Mouse (Mus musculus): ENCODE data around the gene Fut1.

- no peak for TF ChIP-seq CTCF (IDR thresholded peaks at IDR 0.05; ENCODE audit: borderline replicate concordance, insufficient read depth, low read depth, low read length)
- TF ChIP-seq POLR2A (IDR thresholded peaks at IDR 0.05; ENCODE audit: borderline replicate concordance, insufficient read depth, low read length): no peak
Observed at GRCm38 (mm10) chr7:45597013-45597412, 20.1 kb upstream of the Fut1 start.
